Mouse (Mus musculus): ENCODE data around the gene Hecw2. TPM values are rescaled to one million over a fixed set of nuclear protein-coding genes. Genes with fewer than 3 reads are reported as not detected.

The Hecw2 gene
- polyA plus RNA-seq, 1 experiment from 2014 or later, result 4.8 TPM

- WGBS, result 96% methylated on average over 2 of the region's 2 CpGs
- no peaks in the 10 kb centered on the region for H3K9me3 ChIP-seq (ENCODE audit: low read length)
- no peaks in the 10 kb centered on the region for H3K4me1 ChIP-seq (ENCODE audit: insufficient read depth, low read depth, low read length)
- H3K4me2 ChIP-seq (replicated peaks; ENCODE audit: low read depth, low read length), result no peak overlapping the region
- H3K27ac ChIP-seq (ENCODE audit: low read length), result no peak overlapping the region
- DNase-seq (ENCODE audit: low spot score) (no peak), ATAC-seq (no peak)
- H3K36me3 ChIP-seq (ENCODE audit: insufficient read depth, low read length), result no peaks in the 10 kb centered on the region
- no peak overlapping the region for H3K9ac ChIP-seq (replicated peaks; ENCODE audit: low read depth)
- no peaks in the 10 kb centered on the region for H3K27me3 ChIP-seq (replicated peaks; ENCODE audit: insufficient read depth, low read length)
- H3K4me3 ChIP-seq (ENCODE audit: low read depth, low read length), result no peak overlapping the region
- no peak for TF ChIP-seq EP300 (IDR thresholded peaks at IDR 0.05)
- TF ChIP-seq CTCF (IDR thresholded peaks at IDR 0.05), result no peak
Measured at GRCm38 (mm10) chr1:53867316-53867715, 327.7 kb downstream of the Hecw2 start.

- H3K36me3 ChIP-seq (ENCODE audit: insufficient read depth, low read length), result no peaks in the 10 kb centered on the region
- 56% methylated on average over 3 of the region's 3 CpGs for WGBS
- ATAC-seq (no peak), DNase-seq (ENCODE audit: low spot score) (no peak)
- H3K4me3 ChIP-seq (ENCODE audit: low read depth, low read length), result no peak overlapping the region
- no peaks in the 10 kb centered on the region for H3K9me3 ChIP-seq (ENCODE audit: low read length)
- no peak overlapping the region for H3K4me2 ChIP-seq (replicated peaks; ENCODE audit: low read depth, low read length)
- no peaks in the 10 kb centered on the region for H3K27me3 ChIP-seq (replicated peaks; ENCODE audit: insufficient read depth, low read length)
- no peak overlapping the region for H3K9ac ChIP-seq (replicated peaks; ENCODE audit: low read depth)
- H3K27ac ChIP-seq (ENCODE audit: low read length), result no peak overlapping the region
- TF ChIP-seq CTCF (IDR thresholded peaks at IDR 0.05) (no peak), EP300 (IDR thresholded peaks at IDR 0.05) (no peak)
- no peaks in the 10 kb centered on the region for H3K4me1 ChIP-seq (ENCODE audit: insufficient read depth, low read depth, low read length)
Measured at GRCm38 (mm10) chr1:53866374-53866902, 328.5 kb downstream of the Hecw2 start.

- Histone ChIP-seq H3K4me3 (ENCODE audit: low read depth, low read length) (no peak overlapping the region), H3K27ac (ENCODE audit: low read length) (no peak overlapping the region), H3K9me3 (ENCODE audit: low read length) (no peaks in the 10 kb centered on the region), H3K36me3 (ENCODE audit: insufficient read depth, low read length) (no peaks in the 10 kb centered on the region), H3K27me3 (replicated peaks; ENCODE audit: insufficient read depth, low read length) (no peaks in the 10 kb centered on the region), H3K4me1 (ENCODE audit: insufficient read depth, low read depth, low read length) (no peaks in the 10 kb centered on the region), H3K4me2 (replicated peaks; ENCODE audit: low read depth, low read length) (no peak overlapping the region), H3K9ac (replicated peaks; ENCODE audit: low read depth) (no peak overlapping the region)
- DNase-seq (ENCODE audit: low spot score), result no peak
- ATAC-seq, result no peak
- WGBS, result 88% methylated on average over 3 of the region's 3 CpGs
- no peak for TF ChIP-seq CTCF (IDR thresholded peaks at IDR 0.05)
- no peak for TF ChIP-seq EP300 (IDR thresholded peaks at IDR 0.05)
Measured at GRCm38 (mm10) chr1:53864046-53864445, 330.9 kb downstream of the Hecw2 start.

- no peak overlapping the region for H3K27ac ChIP-seq (ENCODE audit: low read length)
- H3K4me2 ChIP-seq (replicated peaks; ENCODE audit: low read depth, low read length), result no peak overlapping the region
- no peak for DNase-seq (ENCODE audit: low spot score)
- no peak for ATAC-seq
- 82% methylated on average over 3 of the region's 3 CpGs for WGBS
- no peaks in the 10 kb centered on the region for H3K9me3 ChIP-seq (ENCODE audit: low read length)
- H3K36me3 ChIP-seq (ENCODE audit: insufficient read depth, low read length), result no peaks in the 10 kb centered on the region
- no peak overlapping the region for H3K4me3 ChIP-seq (ENCODE audit: low read depth, low read length)
- no peaks in the 10 kb centered on the region for H3K4me1 ChIP-seq (ENCODE audit: insufficient read depth, low read depth, low read length)
- H3K9ac ChIP-seq (replicated peaks; ENCODE audit: low read depth), result no peak overlapping the region
- no peaks in the 10 kb centered on the region for H3K27me3 ChIP-seq (replicated peaks; ENCODE audit: insufficient read depth, low read length)
- TF ChIP-seq EP300 (IDR thresholded peaks at IDR 0.05), result no peak
- TF ChIP-seq CTCF (IDR thresholded peaks at IDR 0.05), result no peak
Measured at GRCm38 (mm10) chr1:53860611-53861010, 334.4 kb downstream of the Hecw2 start.

- Histone ChIP-seq H3K4me1 (ENCODE audit: insufficient read depth, low read depth, low read length) (no peaks in the 10 kb centered on the region), H3K9me3 (ENCODE audit: low read length) (no peaks in the 10 kb centered on the region), H3K9ac (replicated peaks; ENCODE audit: low read depth) (no peak overlapping the region), H3K4me2 (replicated peaks; ENCODE audit: low read depth, low read length) (no peak overlapping the region), H3K4me3 (ENCODE audit: low read depth, low read length) (no peak overlapping the region), H3K27ac (ENCODE audit: low read length) (no peak overlapping the region), H3K36me3 (ENCODE audit: insufficient read depth, low read length) (no peaks in the 10 kb centered on the region), H3K27me3 (replicated peaks; ENCODE audit: insufficient read depth, low read length) (no peaks in the 10 kb centered on the region)
- ATAC-seq (no peak), DNase-seq (ENCODE audit: low spot score) (no peak)
- no peak for TF ChIP-seq CTCF (IDR thresholded peaks at IDR 0.05)
- TF ChIP-seq EP300 (IDR thresholded peaks at IDR 0.05), result no peak
Measured at GRCm38 (mm10) chr1:53859175-53859574, 335.8 kb downstream of the Hecw2 start.

GRCm38 (mm10) chr1:53856501-53857103, 338.4 kb downstream of the Hecw2 start:
- WGBS, result 61% methylated on average over 7 of the region's 7 CpGs
- no peaks in the 10 kb centered on the region for H3K27me3 ChIP-seq (replicated peaks; ENCODE audit: insufficient read depth, low read length)
- no peaks in the 10 kb centered on the region for H3K9me3 ChIP-seq (ENCODE audit: low read length)
- TF ChIP-seq EP300 (IDR thresholded peaks at IDR 0.05) (peak; percentile 77; the same call in 1 of the 2 replicates), CTCF (IDR thresholded peaks at IDR 0.05) (no peak)
- ATAC-seq (peak; percentile 73), DNase-seq (ENCODE audit: low spot score) (peak; percentile 45)
- H3K9ac ChIP-seq (replicated peaks; ENCODE audit: low read depth), result no peak overlapping the region
- H3K27ac ChIP-seq (ENCODE audit: low read length), result no peak overlapping the region
- no peak overlapping the region for H3K4me2 ChIP-seq (replicated peaks; ENCODE audit: low read depth, low read length)
- no peak overlapping the region for H3K4me3 ChIP-seq (ENCODE audit: low read depth, low read length)
- no peaks in the 10 kb centered on the region for H3K36me3 ChIP-seq (ENCODE audit: insufficient read depth, low read length)
- H3K4me1 ChIP-seq (ENCODE audit: insufficient read depth, low read depth, low read length), result peaks cover 6% of the 10 kb centered on the region; the same call in 1 of the 2 replicates
